Mouse (Mus musculus): ENCODE measurements around the gene Mamdc4. TPM values are rescaled to one million over a fixed set of nuclear protein-coding genes. Genes with fewer than 3 reads are reported as not detected.

Mamdc4 gene
- total and polyA plus RNA-seq, 3 experiments, result 0.60 to 2.2 (median 1.6) TPM

DNA sequence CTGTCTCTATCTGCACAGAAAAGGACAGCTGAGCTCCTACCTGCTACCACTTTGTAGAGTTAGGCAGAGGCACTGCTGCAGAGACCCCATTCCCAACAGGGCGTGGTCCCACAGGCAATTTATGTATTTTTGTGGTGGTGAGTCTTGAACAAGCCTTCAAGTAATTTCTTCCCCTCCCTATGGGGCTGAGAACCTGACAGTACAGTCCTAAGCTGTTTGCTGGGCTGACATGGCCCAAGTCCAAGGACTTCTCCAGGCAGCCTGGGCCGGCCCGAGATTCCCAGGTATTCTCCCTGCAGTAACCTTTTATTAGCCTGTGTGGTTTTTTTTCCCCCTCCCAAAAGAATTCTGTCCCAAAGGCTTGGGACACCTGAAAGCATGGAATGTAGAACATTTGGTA lies 9.5 kb upstream of the Mamdc4 start:
- peak in 1 of 2 experiments; percentile 16 for DNase-seq
- Histone ChIP-seq H3K36me3 (ENCODE audit: control insufficient read depth, insufficient read depth, low read length) (no peaks in the 10 kb centered on the region), H3K4me3 (no peak overlapping the region), H3K27me3 (ENCODE audit: control insufficient read depth, insufficient read depth, low read length) (peaks cover 8% of the 10 kb centered on the region), H3K27ac (no peak overlapping the region), H3K9ac (ENCODE audit: low read depth, low read length) (no peak overlapping the region), H3K79me2 (replicated peaks; ENCODE audit: control insufficient read depth, insufficient read depth, low read length) (no peaks in the 10 kb centered on the region), H3K4me1 (ENCODE audit: control insufficient read depth, insufficient read depth, low read length) (peaks cover 15% of the 10 kb centered on the region)
- TF ChIP-seq POLR2A (IDR thresholded peaks at IDR 0.05; ENCODE audit: insufficient read depth, low read depth, low read length), result no peak
- 67% methylated on average over 3 of the region's 3 CpGs for WGBS
- intact Hi-C loops (cut with DNase I), result no loop called here

GRCm38 (mm10) chr2:25583571-25583970 lies 8.9 kb upstream of the Mamdc4 start:
- TF ChIP-seq POLR2A (IDR thresholded peaks at IDR 0.05; ENCODE audit: insufficient read depth, low read depth, low read length) (no peak), CTCF (IDR thresholded peaks at IDR 0.05) (no peak), EP300 (IDR thresholded peaks at IDR 0.05; ENCODE audit: insufficient read depth, low read depth, low read length) (no peak)
- Histone ChIP-seq H3K9ac (ENCODE audit: low read depth, low read length) (no peak overlapping the region), H3K36me3 (ENCODE audit: control insufficient read depth, insufficient read depth, low read length) (no peaks in the 10 kb centered on the region), H3K79me2 (replicated peaks; ENCODE audit: control insufficient read depth, insufficient read depth, low read length) (no peaks in the 10 kb centered on the region), H3K27ac (no peak overlapping the region), H3K4me1 (ENCODE audit: control insufficient read depth, insufficient read depth, low read length) (peaks cover 15% of the 10 kb centered on the region), H3K27me3 (ENCODE audit: control insufficient read depth, insufficient read depth, low read length) (peaks cover 13% of the 10 kb centered on the region), H3K4me3 (no peak overlapping the region)
- DNase-seq, result no peak
- intact Hi-C loops (cut with DNase I), result no loop called here
- WGBS, result 56% methylated on average over 4 of the region's 4 CpGs

- peak in 1 of 2 experiments; percentile 36 for DNase-seq
- no peak overlapping the region for H3K4me3 ChIP-seq
- no peak overlapping the region for H3K9ac ChIP-seq (ENCODE audit: low read depth, low read length)
- H3K79me2 ChIP-seq (replicated peaks; ENCODE audit: control insufficient read depth, insufficient read depth, low read length), result no peaks in the 10 kb centered on the region
- no peaks in the 10 kb centered on the region for H3K36me3 ChIP-seq (ENCODE audit: control insufficient read depth, insufficient read depth, low read length)
- intact Hi-C loops (cut with DNase I), result no loop called here
- no peak overlapping the region for H3K27ac ChIP-seq
- H3K27me3 ChIP-seq (ENCODE audit: control insufficient read depth, insufficient read depth, low read length), result peaks cover 17% of the 10 kb centered on the region
- 84% methylated on average over 6 of the region's 6 CpGs for WGBS
- TF ChIP-seq CTCF (IDR thresholded peaks at IDR 0.05), result no peak
- TF ChIP-seq POLR2A (IDR thresholded peaks at IDR 0.05; ENCODE audit: insufficient read depth, low read depth, low read length), result no peak
- no peak for TF ChIP-seq EP300 (IDR thresholded peaks at IDR 0.05; ENCODE audit: insufficient read depth, low read depth, low read length)
- H3K4me1 ChIP-seq (ENCODE audit: control insufficient read depth, insufficient read depth, low read length), result peaks cover 14% of the 10 kb centered on the region
Measured at GRCm38 (mm10) chr2:25583120-25583481, 8.5 kb upstream of the Mamdc4 start.

GRCm38 (mm10) chr2:25582466-25583119 lies 7.9 kb upstream of the Mamdc4 start:
- Histone ChIP-seq H3K36me3 (ENCODE audit: control insufficient read depth, insufficient read depth, low read length) (no peaks in the 10 kb centered on the region), H3K27me3 (ENCODE audit: control insufficient read depth, insufficient read depth, low read length) (peaks cover 20% of the 10 kb centered on the region), H3K9ac (ENCODE audit: low read depth, low read length) (no peak overlapping the region), H3K79me2 (replicated peaks; ENCODE audit: control insufficient read depth, insufficient read depth, low read length) (no peaks in the 10 kb centered on the region), H3K4me3 (no peak overlapping the region), H3K4me1 (ENCODE audit: control insufficient read depth, insufficient read depth, low read length) (peaks cover 12% of the 10 kb centered on the region), H3K27ac (no peak overlapping the region)
- WGBS, result 51% methylated on average over 12 of the region's 12 CpGs
- no peak for DNase-seq
- intact Hi-C loops (cut with DNase I), result no loop called here
- TF ChIP-seq CTCF (IDR thresholded peaks at IDR 0.05) (no peak), EP300 (IDR thresholded peaks at IDR 0.05; ENCODE audit: insufficient read depth, low read depth, low read length) (no peak)

- intact Hi-C loops (cut with DNase I), result loop anchor here (2.0 kb wide), 2 partner anchors 23 kb away; no protein-coding TSS in a partner anchor
- 14% methylated on average over 6 of the region's 6 CpGs for WGBS
- TF ChIP-seq EP300 (IDR thresholded peaks at IDR 0.05; ENCODE audit: insufficient read depth, low read depth, low read length) (no peak), CTCF (IDR thresholded peaks at IDR 0.05) (no peak), POLR2A (IDR thresholded peaks at IDR 0.05; ENCODE audit: insufficient read depth, low read depth, low read length) (no peak)
- Histone ChIP-seq H3K4me3 (no peak overlapping the region), H3K9ac (ENCODE audit: low read depth, low read length) (no peak overlapping the region), H3K36me3 (ENCODE audit: control insufficient read depth, insufficient read depth, low read length) (no peaks in the 10 kb centered on the region), H3K4me1 (ENCODE audit: control insufficient read depth, insufficient read depth, low read length) (peaks cover 11% of the 10 kb centered on the region), H3K27me3 (ENCODE audit: control insufficient read depth, insufficient read depth, low read length) (peaks cover 26% of the 10 kb centered on the region), H3K79me2 (replicated peaks; ENCODE audit: control insufficient read depth, insufficient read depth, low read length) (no peaks in the 10 kb centered on the region), H3K27ac (no peak overlapping the region)
- peak in 1 of 2 experiments; percentile 30 for DNase-seq
Measured at GRCm38 (mm10) chr2:25581901-25582301, 7.3 kb upstream of the Mamdc4 start.

- TF ChIP-seq CTCF (IDR thresholded peaks at IDR 0.05) (peak; percentile 99; the same call in 1 of the 2 replicates), POLR2A (IDR thresholded peaks at IDR 0.05; ENCODE audit: insufficient read depth, low read depth, low read length) (0 out of 2 replicates have a peak, but pooled peaks have one; percentile 24), EP300 (IDR thresholded peaks at IDR 0.05; ENCODE audit: insufficient read depth, low read depth, low read length) (no peak)
- no peak within 1 kb of the TSS for H3K27ac ChIP-seq
- peak within 1 kb of the TSS; percentile 40; the same call in 1 of the 2 replicates for H3K9ac ChIP-seq (ENCODE audit: low read depth, low read length)
- peaks cover 27% of the 10 kb centered on the region for H3K27me3 ChIP-seq (ENCODE audit: control insufficient read depth, insufficient read depth, low read length)
- 5% methylated on average over 19 of the region's 19 CpGs for WGBS
- intact Hi-C loops (cut with DNase I), result loop anchor here (2.0 kb wide), 2 partner anchors 23 kb away; no protein-coding TSS in a partner anchor
- H3K36me3 ChIP-seq (ENCODE audit: control insufficient read depth, insufficient read depth, low read length), result no peaks in the 10 kb centered on the region
- H3K4me3 ChIP-seq, result no peak within 1 kb of the TSS
- no peaks in the 10 kb centered on the region for H3K79me2 ChIP-seq (replicated peaks; ENCODE audit: control insufficient read depth, insufficient read depth, low read length)
- peaks cover 9% of the 10 kb centered on the region for H3K4me1 ChIP-seq (ENCODE audit: control insufficient read depth, insufficient read depth, low read length)
- peak; percentile 58 to 67 for DNase-seq
Measured at GRCm38 (mm10) chr2:25581294-25581864, 6.7 kb upstream of the Mamdc4 start, which contains the start of gene Ajm1. Gene Ajm1 (minus strand): TSS chr2:25581757.
